Mouse (Mus musculus): Measurements from ENCODE around the gene Zfp148.

Gene Zfp148

DNA sequence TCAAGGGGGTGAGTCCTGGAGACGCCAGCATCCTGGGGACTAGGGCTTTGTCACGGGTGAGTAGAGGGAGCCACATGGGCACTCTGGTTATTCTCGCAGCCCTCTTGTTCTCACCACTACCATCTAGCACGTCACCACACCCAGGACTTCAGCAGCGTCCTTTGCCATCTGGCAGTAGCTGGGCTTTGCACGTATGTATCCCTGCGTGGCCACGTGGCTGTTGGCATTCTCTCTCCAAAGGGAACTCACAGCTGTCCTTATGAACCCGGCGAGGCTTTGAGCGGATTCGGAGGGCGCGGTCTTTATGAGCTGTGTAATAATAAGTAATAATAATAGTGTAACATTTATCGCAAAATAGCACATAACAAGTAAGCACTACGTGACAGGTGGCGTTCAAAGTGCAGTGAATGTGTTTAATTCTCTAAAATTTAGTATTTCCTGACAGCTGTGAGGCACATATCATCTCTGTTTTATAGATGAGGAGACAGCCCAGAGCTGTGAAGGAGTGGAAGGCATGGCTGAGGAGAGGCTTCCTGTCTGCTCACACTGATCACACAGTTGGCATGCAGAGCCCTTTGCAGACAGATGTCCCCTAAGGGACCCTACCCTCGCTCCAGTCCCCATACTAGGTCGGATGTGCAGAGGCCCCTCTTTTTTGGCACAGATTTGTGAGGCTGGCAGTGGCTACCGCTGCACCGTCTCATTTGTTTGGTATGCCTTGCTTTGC, 157.0 kb downstream of the Zfp148 start:
- peak in 1 of 2 experiments; percentile 29 for DNase-seq

- no peak for DNase-seq
These were observed 163.7 kb downstream of the Zfp148 start for GRCm38 (mm10) chr16:33544346-33544745.

DNA sequence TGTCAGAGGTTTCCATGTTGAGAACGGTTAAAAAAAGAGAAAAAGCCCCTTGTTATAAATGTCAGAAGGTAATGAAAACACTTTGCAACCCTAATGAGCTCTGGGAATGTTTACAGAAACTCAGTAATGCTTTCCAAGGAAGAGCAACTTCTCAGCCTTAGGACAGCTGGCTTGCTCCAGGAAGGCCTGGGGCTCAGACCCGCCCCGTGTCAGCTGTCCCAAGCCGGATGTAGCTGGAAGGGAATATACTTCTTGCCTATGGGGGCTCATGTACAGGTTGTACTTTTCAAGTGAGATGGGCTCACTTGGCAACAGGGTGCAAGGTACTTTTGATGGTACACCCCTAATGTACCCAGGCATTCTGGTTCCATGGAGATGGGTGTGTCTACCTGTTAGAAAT, 164.9 kb downstream of the Zfp148 start:
- no peak for DNase-seq

DNA sequence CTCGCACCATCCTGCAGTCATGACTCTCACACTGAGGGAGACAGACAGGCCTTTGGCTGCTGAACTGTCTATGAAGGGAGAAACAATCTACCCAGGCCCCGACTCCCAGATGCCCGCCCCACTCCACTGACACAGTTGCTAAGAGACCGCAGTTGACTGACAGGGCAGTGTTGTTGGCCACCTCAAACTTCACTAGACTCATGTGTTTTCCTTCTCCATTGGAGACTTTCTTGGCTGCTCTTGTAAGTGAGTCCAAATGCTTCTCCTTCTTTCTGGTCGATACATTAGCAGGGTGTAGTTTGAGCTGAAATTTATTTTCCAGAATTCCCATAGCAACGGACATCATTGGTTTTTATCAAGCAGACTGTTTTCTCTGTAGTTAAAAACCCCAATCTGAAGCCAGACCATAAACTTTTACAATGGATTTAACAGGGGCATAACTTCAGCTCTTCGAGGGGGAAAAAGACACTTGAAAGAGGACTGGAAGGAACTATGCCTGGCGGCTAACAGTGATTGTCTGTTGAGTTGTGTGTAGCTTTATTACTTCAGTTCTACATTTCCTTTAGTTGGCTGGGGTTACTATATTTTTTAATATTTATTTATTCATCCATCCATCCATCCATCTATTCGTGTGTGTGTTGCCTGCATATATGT, 173.2 kb downstream of the Zfp148 start:
- DNase-seq: peak; percentile 32 to 44
